Mouse (Mus musculus) cerebellum, postnatal 10 days (tissue): ENCODE results near the gene Pknox2.

Source experiments
- DNase-seq, 2 experiments: peaks; one replicate each; pipeline ENCODE4 v3.0.0; 2021; ENCODE audit warnings: mixed read lengths in 2 of 2

Gene Pknox2

GRCm38 (mm10) chr9:37139514-37139913 is 7.7 kb downstream of the Pknox2 start:
- DNase-seq: no peak

GRCm38 (mm10) chr9:37138883-37139282 is 8.3 kb downstream of the Pknox2 start:
- no peak for DNase-seq

GRCm38 (mm10) chr9:37136340-37136739 is 10.9 kb downstream of the Pknox2 start:
- peak in 1 of 2 experiments; percentile 40 for DNase-seq

- no peak for DNase-seq
These were observed 13.7 kb downstream of the Pknox2 start for GRCm38 (mm10) chr9:37133495-37133894.

GRCm38 (mm10) chr9:37129046-37129445 is 18.2 kb downstream of the Pknox2 start:
- DNase-seq: no peak

GRCm38 (mm10) chr9:37126197-37126596 is 21.0 kb downstream of the Pknox2 start:
- no peak for DNase-seq

GRCm38 (mm10) chr9:37124696-37125480 is 22.3 kb downstream of the Pknox2 start:
- peak; percentile 72 to 74 for DNase-seq

GRCm38 (mm10) chr9:37123384-37123783 is 23.8 kb downstream of the Pknox2 start:
- no peak for DNase-seq

GRCm38 (mm10) chr9:37122971-37123370 is 24.2 kb downstream of the Pknox2 start:
- DNase-seq: peak; percentile 74 to 77

GRCm38 (mm10) chr9:37122381-37122780 is 24.8 kb downstream of the Pknox2 start:
- peak; percentile 83 to 85 for DNase-seq

- no peak for DNase-seq
These were observed 25.4 kb downstream of the Pknox2 start for GRCm38 (mm10) chr9:37121761-37122331.

- peak; percentile 36 to 41 for DNase-seq
These were observed 26.4 kb downstream of the Pknox2 start for GRCm38 (mm10) chr9:37120801-37121200.

GRCm38 (mm10) chr9:37117529-37117928 is 29.7 kb downstream of the Pknox2 start:
- no peak for DNase-seq

- no peak for DNase-seq
These were observed 30.4 kb downstream of the Pknox2 start for GRCm38 (mm10) chr9:37116632-37117413.

GRCm38 (mm10) chr9:37115820-37116219 is 31.4 kb downstream of the Pknox2 start:
- no peak for DNase-seq

- DNase-seq: peak in 1 of 2 experiments; percentile 61
These were observed 32.6 kb downstream of the Pknox2 start for GRCm38 (mm10) chr9:37114286-37115267.

- DNase-seq: no peak
These were observed 39.7 kb downstream of the Pknox2 start for GRCm38 (mm10) chr9:37107546-37107945.

- DNase-seq: peak; percentile 64 to 65
These were observed 40.4 kb downstream of the Pknox2 start for GRCm38 (mm10) chr9:37106808-37107207.

- no peak for DNase-seq
These were observed 43.0 kb downstream of the Pknox2 start for GRCm38 (mm10) chr9:37104249-37104648.

GRCm38 (mm10) chr9:37103778-37104177 is 43.4 kb downstream of the Pknox2 start:
- no peak for DNase-seq

- no peak for DNase-seq
These were observed 45.9 kb downstream of the Pknox2 start for GRCm38 (mm10) chr9:37101059-37101940.
